Mouse (Mus musculus) cortical plate, adult 2 months (tissue): ENCODE data around the gene Porcn. TPM values are rescaled to one million over a fixed set of nuclear protein-coding genes. Genes with fewer than 3 reads are reported as not detected.

Experiments used
- H3K27ac ChIP-seq: fragments of 200-500 bp; 2 replicates; pipeline ENCODE4 v1.5.1; 2012; ENCODE audit warnings: low read length, control low read depth, inconsistent platforms; ENCODE audit not compliant: insufficient read depth
- H3K4me1 ChIP-seq: fragments of 200-500 bp; 2 replicates; pipeline ENCODE4 v1.6.1; 2011; ENCODE audit warnings: low read length; ENCODE audit not compliant: control insufficient read depth, insufficient read depth
- H3K4me3 ChIP-seq: fragments of 200-500 bp; 2 replicates; pipeline ENCODE4 v1.5.1; 2011; ENCODE audit warnings: mild to moderate bottlenecking, low read length, control low read depth; ENCODE audit not compliant: insufficient read depth
- CTCF ChIP-seq: fragments of 200-500 bp; IDR thresholded peaks from 2 replicates; pipeline ENCODE4 v1.5.1; 2011; ENCODE audit warnings: mild to moderate bottlenecking, control low read depth, low read length; ENCODE audit not compliant: insufficient read depth; ENCODE audit errors: extremely low read depth
- POLR2A ChIP-seq: fragments of 200-500 bp; IDR thresholded peaks from 2 replicates; pipeline ENCODE4 v1.6.1; 2011; ENCODE audit warnings: mild to moderate bottlenecking, low read length, control low read depth; ENCODE audit not compliant: insufficient read depth; ENCODE audit errors: extremely low read depth
- polyA plus RNA-seq: library from polyadenylated mRNA; depleted of rRNA; stranded (reverse); fragments of >200 nt; gene quantifications from 2 replicates; pipeline ENCODE4 v1.2.3, GENCODE M21; 2012

The Porcn gene
- polyA plus RNA-seq, 1 experiment, result 129 TPM

DNA sequence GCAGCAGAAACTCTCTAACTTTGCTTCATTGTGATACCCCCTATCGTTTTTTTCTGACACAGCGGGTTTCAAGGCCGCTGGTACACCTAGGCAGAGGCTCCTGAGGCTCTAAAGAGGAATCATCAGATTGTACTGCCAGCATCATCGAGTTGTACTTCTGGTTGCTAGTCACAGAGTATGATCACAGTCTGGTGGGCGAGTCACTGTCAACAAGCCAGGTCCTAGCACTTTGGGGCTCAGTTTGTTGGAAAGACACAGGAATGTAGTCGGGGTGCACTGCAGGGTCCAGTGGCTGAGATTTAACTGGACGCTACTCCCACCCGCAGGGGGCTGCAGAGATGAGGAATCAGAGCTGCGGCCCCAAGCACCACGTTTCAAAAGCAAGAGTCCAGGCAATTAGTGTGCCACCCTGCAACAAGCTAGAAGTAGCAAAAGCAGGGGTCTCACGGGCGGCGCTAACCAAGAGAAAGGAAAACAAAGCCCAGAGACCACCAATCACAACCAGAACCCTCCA, 14.1 kb downstream of the Porcn start:
- TF ChIP-seq POLR2A, result no peak
- peak overlapping the region; percentile 6; the same call in 1 of the 2 replicates for H3K27ac ChIP-seq
- peak overlapping the region; percentile 59 for H3K4me3 ChIP-seq
- H3K4me1 ChIP-seq, result no peaks in the 10 kb centered on the region

DNA sequence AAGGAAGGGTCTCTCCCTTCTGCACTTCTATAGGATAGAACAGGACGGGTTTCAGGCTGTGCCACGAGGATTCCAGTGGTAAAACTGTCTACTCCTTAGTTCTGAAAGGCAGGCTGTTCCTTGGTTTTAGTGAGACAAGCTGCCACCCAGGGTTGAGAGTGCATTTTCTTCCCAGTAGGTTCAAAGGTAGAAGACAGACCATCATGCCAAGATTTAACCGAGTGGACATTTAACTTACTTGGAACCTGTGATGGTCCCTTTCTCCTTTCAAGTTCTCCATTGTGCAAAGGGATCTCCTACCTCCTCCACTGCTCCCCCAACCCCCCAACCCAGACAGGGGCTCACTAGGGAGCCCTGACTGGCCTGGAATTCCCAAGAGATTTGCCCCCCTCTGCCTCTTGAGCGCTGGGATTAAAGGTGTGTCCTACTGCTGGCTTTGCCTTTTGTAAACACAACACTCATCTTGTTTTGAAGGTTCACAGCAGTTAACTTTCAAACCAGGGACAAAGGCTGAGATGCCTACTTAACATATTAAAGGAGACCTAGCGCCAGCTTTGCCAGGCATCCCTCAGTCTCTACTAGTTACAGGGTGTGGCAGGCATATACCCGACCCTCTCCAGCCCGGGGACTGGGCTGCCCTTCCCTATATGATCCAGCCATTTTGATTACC, 23.3 kb downstream of the Porcn start:
- H3K4me1 ChIP-seq, result no peaks in the 10 kb centered on the region
- TF ChIP-seq CTCF, result no peak
- no peak for TF ChIP-seq POLR2A
- no peak overlapping the region for H3K27ac ChIP-seq
- H3K4me3 ChIP-seq, result no peak overlapping the region

DNA sequence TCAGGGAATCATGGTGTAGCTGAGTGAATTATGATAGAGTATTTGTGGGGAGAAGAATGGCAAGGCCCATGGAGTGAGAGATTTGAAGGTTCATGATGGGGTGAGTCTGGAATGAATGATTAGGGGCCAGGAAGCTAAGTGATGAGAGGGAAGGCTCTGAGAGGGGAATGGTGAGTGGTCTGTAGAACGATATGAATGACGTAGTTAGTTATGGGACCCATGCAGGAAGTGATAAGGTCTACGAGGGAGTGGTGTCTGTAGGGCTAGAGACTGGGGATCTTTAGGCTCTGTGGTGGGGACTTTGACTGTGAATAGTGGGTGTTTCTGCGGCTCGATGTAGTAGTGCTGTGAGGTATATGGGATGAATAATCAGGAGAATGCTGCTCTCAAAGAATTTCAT, 26.7 kb downstream of the Porcn start:
- no peaks in the 10 kb centered on the region for H3K4me1 ChIP-seq
- no peak overlapping the region for H3K4me3 ChIP-seq
- TF ChIP-seq POLR2A, result no peak
- no peak overlapping the region for H3K27ac ChIP-seq

DNA sequence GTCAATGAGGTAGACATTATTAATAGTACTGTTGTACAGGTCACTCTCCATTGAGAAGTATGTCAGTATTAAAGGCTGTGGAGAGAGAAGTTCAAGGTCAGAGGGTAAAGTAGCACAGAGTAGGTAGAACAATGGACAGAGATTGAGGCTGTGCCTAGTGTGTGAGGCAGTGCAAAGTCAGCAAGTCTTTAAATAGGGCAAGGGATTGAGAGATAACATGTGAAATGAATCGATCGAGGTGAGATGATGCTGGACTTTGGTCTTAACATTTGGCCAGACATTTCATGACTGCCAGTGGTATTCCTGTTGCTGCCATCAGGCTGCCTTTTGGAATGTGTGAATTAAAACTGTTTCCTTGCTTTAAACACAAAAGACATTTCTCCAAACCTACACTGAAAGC, 27.5 kb downstream of the Porcn start:
- Histone ChIP-seq H3K4me3 (no peak overlapping the region), H3K27ac (no peak overlapping the region), H3K4me1 (no peaks in the 10 kb centered on the region)
- no peak for TF ChIP-seq CTCF
- TF ChIP-seq POLR2A, result no peak

DNA sequence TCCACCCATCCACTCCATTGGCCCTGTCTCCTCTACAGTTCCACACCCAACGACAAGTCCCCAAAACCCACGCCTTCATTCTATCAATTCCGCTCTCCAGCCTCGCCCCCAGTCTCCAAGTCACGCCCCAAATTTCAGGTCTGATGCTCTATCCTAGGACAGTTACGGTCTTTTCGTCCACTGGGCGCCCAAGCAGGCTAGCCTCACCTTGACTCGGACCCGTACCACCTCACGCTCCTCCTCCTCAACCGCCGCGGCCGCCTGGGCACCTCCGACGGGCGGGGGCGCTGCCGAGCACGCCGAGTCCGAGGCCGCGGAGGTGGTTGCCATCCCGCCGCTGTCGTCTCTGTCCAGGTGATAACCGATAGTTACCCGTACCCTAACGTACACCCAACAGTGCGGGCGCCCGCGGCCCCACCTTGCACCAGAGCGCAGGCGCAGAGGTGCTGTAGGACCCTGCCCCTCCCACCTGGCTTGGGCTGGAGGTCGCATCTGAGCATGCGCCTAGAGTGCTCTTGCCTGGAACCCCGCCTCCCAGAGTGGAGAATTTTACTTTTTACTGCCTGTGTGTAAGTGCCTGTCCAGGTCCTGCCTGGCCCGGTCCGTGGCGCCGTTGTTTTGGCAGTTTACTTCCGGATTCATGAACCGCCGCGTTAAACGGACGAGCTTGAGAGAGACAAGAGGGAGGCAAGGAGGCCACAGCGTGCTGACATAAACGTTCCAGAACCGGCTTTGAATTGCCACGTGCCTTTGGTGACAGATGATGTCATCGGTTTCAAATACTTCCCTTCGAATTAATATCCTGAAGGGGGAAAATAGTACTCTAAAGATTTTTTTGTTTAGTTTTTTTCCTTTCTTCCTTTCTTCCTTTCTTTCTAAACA, 30.6 kb downstream of the Porcn start, which contains the start of gene Tbc1d25:
Gene Tbc1d25 (minus strand): TSS at position 678 of the 882 bp plus-strand sequence.
- Histone ChIP-seq H3K4me1 (no peaks in the 10 kb centered on the region), H3K4me3 (peak within 1 kb of the TSS; percentile 80), H3K27ac (peak within 1 kb of the TSS; percentile 32; the same call in 1 of the 2 replicates)
- TF ChIP-seq CTCF, result no peak
- peak; percentile 56; the same call in 1 of the 2 replicates for TF ChIP-seq POLR2A

DNA sequence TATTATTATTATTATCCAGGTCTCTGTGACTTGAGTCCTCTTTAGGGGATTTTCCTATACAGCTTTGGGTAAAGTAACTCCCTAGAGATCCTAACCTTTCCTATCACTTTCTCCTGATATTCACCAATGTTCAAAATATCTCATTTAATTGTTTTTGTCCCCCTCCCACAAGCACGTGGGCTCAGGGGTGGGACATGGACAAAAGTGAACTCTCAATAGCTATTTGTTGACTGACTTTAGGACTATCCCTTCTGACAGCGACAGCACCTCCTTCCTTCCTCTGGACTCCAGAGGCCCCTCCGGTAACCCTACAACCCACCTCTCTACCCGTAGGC, 31.2 kb downstream of the Porcn start:
- Histone ChIP-seq H3K4me1 (no peaks in the 10 kb centered on the region), H3K27ac (no peak overlapping the region), H3K4me3 (peak overlapping the region; percentile 80)
- no peak for TF ChIP-seq CTCF
- no peak for TF ChIP-seq POLR2A

DNA sequence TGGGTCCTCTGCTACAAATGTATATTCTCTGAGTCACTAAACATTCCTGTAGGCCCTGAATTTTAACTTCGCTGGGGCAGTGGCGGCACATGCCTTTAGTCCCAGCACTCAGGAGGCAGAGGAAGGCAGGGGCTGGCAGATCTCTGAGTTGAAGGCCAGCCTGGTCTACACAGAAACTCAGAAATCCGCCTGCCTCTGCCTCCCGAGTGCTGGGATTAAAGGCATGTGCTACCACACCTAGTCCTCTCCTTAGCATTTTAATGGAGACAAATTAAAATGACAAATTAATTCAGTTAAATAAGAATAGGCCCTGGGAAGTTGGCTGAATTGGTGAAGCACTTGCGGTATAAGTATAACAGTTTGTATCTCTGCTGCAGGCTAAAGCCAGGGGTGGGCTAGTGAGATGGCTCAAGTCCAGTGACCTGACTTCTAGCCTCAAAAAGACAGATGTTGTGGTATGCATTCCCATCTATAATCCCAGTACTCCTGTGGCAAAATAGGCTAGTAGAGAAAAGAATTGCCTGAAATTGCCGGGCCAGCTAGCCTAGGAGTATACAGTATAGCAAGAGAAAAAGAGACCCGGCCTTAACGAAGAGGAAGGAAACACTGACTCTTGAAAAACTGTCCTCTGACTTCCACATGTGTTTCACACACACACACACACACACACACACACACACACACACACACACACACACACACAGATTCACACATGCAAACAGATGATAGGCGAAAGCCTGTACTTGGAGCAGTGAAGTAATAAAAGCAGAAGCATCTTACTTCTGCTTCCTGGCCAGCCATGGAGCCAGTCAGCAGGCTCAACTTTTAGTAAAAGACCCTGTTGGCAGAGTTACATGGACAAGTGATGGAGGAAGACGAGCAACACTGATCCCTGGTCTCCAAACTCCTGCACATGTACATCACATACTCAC, 38.3 kb downstream of the Porcn start:
- TF ChIP-seq CTCF (no peak), POLR2A (no peak)
- H3K4me1 ChIP-seq, result no peaks in the 10 kb centered on the region
- no peak overlapping the region for H3K4me3 ChIP-seq
- no peak overlapping the region for H3K27ac ChIP-seq

DNA sequence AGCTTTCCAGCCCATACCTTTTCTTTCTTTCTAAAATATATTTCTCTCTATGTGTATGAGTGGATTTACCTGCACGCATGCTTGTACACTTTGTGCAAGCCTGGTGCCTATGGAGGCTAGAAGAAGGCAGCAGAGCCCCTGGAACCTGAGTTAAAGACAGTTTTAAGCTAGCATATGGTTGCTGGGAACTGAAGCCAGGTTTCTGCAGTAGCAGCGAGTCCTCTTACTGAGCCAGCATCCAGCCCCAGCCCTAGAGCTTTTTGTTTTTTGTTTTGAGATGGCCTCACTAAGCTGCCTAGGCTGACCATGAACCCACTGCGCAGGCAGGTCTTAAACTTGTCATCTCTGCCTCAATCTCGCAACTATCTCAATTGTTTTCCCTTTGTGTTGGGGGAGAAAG, 41.9 kb downstream of the Porcn start:
- no peaks in the 10 kb centered on the region for H3K4me1 ChIP-seq
- TF ChIP-seq CTCF (no peak), POLR2A (no peak)
- no peak overlapping the region for H3K4me3 ChIP-seq
- H3K27ac ChIP-seq, result no peak overlapping the region

DNA sequence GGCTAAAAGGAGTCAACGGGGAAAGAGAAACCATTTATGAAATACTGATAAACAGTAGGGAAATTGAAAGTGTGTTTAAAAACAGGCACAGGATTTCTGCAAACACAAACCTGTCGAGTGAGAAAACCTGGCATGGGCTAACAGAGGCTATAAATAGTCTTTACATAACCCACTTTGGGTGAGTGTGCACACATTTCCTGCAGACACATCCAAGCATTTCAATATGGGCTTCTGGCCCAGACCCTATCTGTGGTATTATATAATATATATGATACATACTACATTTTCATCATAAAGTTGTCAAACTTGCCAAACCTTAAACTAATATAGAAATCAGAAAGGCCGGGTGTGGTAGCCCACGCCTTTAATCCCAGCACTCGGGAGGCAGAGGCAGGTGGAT, 43.2 kb downstream of the Porcn start:
- Histone ChIP-seq H3K4me3 (no peak overlapping the region), H3K27ac (no peak overlapping the region), H3K4me1 (no peaks in the 10 kb centered on the region)
- TF ChIP-seq POLR2A (no peak), CTCF (no peak)
